Mouse (Mus musculus): Measurements from ENCODE around the gene Stk11ip. TPM values are rescaled to one million over a fixed set of nuclear protein-coding genes. Genes with fewer than 3 reads are reported as not detected.

The Stk11ip gene
- polyA plus RNA-seq, 1 experiment from 2014 or later = 27.1 TPM

Other genes starting within 250 kb of the Stk11ip start
- 61.9 and 69.5 TPM in 2 replicates for gene Resp18, start 243.1 kb upstream of the Stk11ip start, polyA plus RNA-seq (2016; fragmentation: Nextera tagmentation; extraction: Ambion mirVana)
- 193 and 201 TPM in 2 replicates for gene Dnpep, start 203.5 kb upstream of the Stk11ip start, polyA plus RNA-seq (2016; fragmentation: Nextera tagmentation; extraction: Ambion mirVana)
- 9.3 and 12.7 TPM in 2 replicates for gene Des, start 161.2 kb upstream of the Stk11ip start, polyA plus RNA-seq (2016; fragmentation: Nextera tagmentation; extraction: Ambion mirVana)
- gene Speg, start 146.2 kb upstream of the Stk11ip start, polyA plus RNA-seq (2016; fragmentation: Nextera tagmentation; extraction: Ambion mirVana) = 15.8 and 17.1 TPM in 2 replicates
- gene Gmppa, start 85.6 kb upstream of the Stk11ip start, polyA plus RNA-seq (2016; fragmentation: Nextera tagmentation; extraction: Ambion mirVana) = 69.9 and 83.5 TPM in 2 replicates
- 22.1 and 24.3 TPM in 2 replicates for gene Asic4, start 71.1 kb upstream of the Stk11ip start, polyA plus RNA-seq (2016; fragmentation: Nextera tagmentation; extraction: Ambion mirVana)
- 43.6 and 43.7 TPM in 2 replicates for gene Chpf, start 42.2 kb upstream of the Stk11ip start, polyA plus RNA-seq (2016; fragmentation: Nextera tagmentation; extraction: Ambion mirVana)
- 28.9 and 30.4 TPM in 2 replicates for gene Tmem198, start 42.0 kb upstream of the Stk11ip start, polyA plus RNA-seq (2016; fragmentation: Nextera tagmentation; extraction: Ambion mirVana)
- gene Obsl1, start 15.1 kb upstream of the Stk11ip start, polyA plus RNA-seq (2016; fragmentation: Nextera tagmentation; extraction: Ambion mirVana) = 49.0 and 50.6 TPM in 2 replicates
- gene Inha, start 14.5 kb upstream of the Stk11ip start, polyA plus RNA-seq (2016; fragmentation: Nextera tagmentation; extraction: Ambion mirVana) = 7.3 and 10.0 TPM in 2 replicates
- gene Slc4a3, start 24.7 kb downstream of the Stk11ip start, polyA plus RNA-seq (2016; fragmentation: Nextera tagmentation; extraction: Ambion mirVana) = 30.6 TPM in 2 replicates